Mouse (Mus musculus): Measurements from ENCODE around the gene Cmpk1. TPM values are rescaled to one million over a fixed set of nuclear protein-coding genes. Genes with fewer than 3 reads are reported as not detected.

Cmpk1 gene
- total RNA-seq, 2 experiments from 2014 or later, result 110 to 114 TPM

DNA sequence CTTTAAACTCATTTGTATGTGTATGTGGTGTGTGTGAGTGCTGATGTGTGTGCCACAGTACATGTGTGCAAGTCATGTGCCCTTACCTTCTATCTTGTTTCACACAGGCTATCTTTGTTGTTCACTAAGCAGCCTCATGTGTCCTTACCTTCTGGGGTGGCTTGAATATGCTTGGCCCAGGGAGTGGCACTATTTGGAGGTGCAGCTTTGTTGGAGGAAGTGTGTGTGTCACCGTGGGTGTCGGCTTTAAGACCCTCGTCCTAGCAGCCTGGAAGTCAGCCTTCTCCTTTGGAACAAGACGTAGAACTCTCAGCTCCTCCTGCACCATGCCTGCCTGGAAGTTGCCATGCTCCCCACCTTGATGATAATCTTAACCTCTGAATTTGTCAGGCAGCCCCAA is 40.6 kb downstream of the Cmpk1 start:
- no peak for DNase-seq (ENCODE audit: low spot score in 2 of 2)

DNA sequence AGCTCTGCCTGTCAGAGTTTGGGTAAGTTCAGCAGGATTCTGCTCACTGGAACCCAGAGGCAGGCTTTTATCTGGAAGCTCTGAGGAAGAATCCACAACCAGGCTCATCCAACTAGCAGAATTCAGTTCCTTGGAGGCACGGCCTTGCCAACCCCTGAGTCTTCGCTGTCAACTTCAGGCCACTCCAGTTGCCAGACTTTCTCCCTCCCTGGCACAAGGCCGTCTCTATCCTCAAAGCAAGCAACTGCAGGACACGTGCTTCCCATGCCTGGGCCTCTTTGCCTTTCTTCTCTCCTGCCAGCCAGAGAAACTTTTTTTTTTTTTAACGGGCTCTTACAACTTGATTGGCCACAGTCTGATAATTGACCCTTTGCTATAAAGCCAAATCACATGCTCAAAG is 42.0 kb downstream of the Cmpk1 start:
- no peak for DNase-seq (ENCODE audit: low spot score in 2 of 2)

DNA sequence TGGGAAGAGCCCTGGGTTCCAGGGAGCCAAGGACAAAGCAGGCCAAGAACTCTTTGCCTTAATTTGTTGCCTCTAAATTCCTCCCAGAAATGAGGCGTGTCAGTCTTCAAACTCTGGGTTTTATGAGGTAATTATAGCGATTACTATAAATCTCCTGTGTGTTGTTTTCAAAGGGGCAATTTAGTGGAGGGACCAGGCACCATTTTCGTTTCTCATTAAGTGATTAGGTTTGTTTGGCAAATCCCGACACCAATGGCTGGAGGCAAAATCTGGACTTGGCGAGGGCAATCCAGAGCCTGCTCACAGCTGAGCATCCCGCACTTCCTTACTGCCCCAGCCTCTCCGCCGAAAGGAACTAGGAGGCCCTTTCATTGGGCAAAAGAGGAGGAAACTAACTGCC is 44.5 kb downstream of the Cmpk1 start:
- DNase-seq (ENCODE audit: low spot score in 2 of 2), result no peak

DNA sequence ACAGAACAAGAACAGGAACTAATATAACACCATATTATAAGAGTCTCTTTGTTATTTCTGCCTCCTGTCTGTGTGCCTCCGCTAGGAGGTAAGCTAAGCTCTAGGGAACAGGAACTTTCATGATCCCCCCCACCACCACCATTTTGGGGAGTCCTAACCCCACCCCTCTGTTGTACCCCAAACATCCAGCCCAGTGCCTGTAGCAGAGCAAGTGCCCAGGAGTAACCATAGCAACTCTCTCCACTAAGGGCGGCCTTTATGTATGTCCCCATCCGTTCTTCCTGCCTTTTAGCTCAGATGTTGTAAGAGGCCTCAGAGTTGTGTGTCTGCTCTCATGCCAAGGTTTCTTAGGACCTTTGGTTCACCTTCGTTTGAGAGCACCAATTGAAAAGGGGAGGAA is 44.9 kb downstream of the Cmpk1 start:
- DNase-seq (ENCODE audit: low spot score in 2 of 2), result no peak

DNA sequence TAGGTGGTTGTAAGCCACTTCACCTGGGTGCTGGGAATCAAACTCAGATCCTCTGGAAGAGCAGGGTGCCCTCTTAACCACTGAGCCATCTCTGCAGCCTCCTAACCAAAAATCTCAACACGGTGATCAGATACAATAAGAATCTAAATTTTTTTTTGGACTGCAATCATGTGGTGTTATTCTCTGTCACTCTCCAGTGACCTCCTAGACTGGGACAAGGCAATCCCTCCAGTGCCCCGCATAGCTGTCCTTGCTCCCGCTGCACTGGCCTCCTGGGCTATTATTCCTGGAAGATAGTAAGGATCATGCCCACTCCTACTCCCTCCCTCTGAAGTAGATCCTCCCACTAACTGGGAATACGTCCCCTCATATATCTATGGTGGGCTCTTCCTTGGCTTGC is 45.7 kb downstream of the Cmpk1 start:
- DNase-seq (ENCODE audit: low spot score in 2 of 2), result no peak

DNA sequence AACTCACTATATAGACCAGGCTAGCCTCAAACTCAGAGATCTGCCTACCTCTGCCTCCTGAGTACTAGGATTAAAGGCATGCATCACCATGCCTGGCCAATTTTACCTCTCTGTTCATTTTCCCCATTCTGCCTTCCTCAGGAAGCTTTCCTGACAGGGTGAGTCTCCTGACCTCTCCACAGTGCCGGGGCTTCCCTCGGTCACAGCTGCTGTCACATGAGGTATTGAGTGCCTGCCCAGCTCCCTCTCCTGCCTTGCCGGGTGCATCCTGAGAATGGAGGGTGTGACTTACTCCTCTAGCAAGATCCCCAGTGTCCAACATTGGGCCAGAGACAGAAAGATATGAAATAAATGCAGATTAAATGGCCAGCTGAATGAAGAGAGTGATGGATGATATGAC is 48.8 kb downstream of the Cmpk1 start:
- no peak for DNase-seq (ENCODE audit: low spot score in 2 of 2)

DNA sequence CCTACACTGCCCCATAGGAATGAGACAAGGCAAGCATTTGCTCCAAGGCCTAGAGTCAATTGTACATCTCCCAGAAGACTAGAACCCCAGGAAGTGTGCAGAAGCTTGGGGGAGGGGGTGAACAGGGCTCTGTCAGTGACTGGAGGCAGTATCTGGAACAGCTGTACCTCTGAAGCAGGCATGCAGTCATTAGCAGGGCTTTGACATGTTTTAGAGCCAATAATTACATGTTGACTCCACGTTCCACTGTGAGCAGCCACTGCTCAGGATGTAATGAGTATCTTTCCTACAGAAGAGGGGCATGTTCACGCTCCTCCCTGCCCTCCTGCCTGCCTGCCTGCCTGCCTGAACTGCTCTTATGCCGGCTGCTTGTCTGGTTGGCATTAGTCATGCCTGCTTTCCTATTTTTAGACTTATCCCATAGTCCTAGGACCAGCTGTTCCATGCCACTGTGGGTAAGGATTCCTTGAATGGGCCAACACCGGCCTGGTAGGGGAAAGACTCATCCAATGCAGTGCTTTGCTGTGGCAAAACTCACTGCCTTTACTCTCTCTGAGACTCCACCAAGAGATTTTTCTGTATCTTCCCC is 49.5 kb downstream of the Cmpk1 start:
- no peak for DNase-seq (ENCODE audit: low spot score in 2 of 2)

DNA sequence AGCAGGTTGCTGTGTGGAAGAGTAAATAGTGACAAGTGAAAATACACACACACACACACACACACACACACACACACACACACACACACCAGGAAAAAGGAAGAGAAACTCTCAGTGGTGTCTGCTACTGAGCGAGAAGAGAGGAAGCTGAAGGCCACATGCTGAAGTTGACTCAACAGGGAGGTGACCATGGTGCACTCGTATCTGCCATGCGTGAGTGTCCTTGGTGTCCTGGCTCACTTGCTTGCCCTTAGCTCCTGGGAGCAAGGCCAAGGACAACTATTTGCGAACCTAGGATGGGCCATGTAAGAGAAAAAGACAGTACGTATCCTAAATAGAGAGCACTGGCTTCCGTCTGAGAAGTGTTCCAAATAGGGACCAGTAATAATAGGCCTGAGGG is 52.9 kb downstream of the Cmpk1 start:
- DNase-seq (ENCODE audit: low spot score in 2 of 2), result no peak

DNA sequence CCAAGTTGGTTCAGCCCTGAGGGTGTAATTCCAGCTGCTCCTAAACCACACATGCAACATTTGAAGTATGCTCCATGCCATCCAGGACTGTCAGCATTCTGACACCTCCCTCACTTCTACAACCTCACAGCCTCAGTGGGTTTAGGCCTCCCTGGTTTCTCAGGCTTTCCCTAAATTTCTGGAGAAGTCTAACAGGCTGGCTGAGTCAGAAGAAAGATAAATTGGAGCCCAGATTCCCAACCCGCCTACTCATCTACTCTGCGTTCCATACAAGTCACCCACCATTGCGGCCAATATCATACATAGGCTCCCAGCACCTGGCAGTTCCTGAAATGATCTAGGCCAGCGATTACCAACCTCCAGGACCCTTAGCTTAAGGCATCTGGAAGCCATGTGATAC is 54.3 kb downstream of the Cmpk1 start:
- no peak for DNase-seq (ENCODE audit: low spot score in 2 of 2)

DNA sequence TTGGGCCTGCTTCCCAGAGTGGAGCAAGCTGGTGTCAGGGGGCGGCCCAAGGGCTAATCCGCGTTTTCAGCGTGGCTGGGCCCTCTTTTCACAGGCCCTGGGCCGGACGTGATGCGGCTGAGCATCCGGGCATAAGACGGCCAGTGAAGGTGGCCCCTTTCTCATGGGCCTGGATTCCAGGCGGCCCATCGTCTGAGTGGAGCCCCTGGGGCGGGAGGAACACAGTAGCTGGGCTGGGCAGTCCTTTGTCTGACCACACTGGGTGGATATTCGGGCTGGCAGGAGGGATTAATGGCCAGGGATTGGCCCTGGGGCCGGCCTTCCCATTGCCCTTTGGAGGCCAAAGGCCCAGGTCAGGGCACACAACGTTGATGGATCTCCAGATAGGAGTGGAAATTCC is 57.9 kb downstream of the Cmpk1 start:
- no peak for DNase-seq (ENCODE audit: low spot score in 2 of 2)

DNA sequence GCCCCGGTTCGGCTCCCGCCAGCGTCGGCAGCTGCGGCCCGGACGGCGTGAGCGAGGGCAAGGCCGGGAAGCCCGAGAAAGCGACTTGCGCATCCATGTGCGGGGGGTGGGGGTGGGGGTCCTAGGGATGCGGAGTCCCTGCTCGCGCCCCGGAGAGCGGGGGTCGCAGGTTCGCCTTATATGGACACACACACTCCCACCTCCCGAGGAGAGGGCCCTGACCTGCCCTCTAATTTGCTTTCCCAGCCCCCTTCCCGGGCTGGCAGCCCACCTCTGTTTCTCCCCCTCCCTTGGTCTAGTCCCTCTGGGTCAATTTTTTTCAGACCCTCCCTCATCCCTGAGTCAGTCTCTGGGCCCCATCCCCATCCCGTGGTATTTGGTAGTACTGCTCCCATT is 61.1 kb downstream of the Cmpk1 start, which contains the start of gene Foxe3:
Gene Foxe3 (minus strand): TSS at position 97 of the 396 bp plus-strand sequence.
- DNase-seq (ENCODE audit: low spot score in 2 of 2), result no peak

DNA sequence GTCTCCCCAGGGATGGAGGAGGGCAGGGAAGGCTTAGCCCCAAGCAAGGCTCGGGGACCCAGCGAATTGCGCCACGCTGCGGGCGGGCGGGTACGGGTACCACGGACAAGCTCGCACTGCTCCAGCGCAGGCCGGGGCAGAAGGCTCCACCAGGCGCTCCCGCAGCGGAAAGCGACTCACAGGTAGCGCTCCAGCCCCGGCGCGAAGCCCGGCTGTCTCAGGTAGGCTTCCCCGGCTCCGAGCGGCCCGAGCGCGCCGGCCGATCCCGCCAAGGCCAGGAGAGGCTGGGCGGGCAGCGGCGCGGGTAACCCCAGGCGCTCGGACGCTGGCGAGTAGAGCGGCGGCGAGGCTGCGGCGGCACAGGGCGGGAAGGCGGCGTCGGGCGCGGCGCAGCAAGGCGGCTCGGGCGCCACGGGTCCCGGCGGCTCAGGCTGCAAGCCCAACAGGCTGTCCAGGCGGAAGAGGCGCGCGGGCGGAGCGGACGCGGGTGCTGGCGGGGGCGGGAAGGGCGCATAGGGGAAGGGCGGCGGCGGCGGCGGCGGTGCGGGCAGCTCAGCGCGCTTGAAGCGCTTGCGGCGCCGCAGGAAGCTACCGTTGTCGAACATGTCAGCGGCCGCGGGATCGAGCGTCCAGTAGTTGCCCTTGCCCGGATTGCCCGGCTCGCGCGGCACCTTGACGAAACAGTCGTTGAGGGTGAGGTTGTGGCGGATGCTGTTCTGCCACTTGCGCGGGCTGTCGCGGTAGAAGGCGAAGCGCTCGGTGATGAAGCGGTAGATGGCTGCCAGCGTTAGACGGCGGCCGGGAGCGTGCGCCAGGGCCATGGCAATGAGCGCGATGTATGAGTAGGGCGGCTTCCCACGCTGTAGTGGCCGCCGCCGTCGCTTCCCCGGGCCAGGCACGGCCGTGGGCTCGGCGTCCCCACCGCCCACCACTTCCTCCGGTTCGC is 61.8 kb downstream of the Cmpk1 start:
- DNase-seq (ENCODE audit: low spot score in 2 of 2), result no peak

DNA sequence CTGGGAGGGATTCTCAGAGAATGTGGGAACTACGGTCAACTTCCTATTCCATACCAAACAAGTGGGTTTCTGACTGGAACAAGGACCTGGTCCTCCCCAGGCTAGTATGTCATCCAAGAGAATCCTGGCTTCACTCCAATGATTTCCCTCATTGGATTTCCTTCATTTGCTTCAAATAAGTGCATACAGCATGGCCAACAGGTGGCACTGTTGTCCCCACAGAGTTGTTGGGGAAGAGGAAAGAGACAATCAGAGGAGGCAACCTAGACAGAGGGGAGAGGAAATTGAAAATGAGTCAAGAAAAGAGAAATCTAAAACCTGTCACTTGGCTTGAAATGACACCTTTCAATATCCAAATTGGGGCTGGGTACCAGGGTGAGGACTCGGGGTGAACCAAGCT is 70.0 kb downstream of the Cmpk1 start:
- DNase-seq (ENCODE audit: low spot score in 2 of 2), result peak; percentile 33 to 48

DNA sequence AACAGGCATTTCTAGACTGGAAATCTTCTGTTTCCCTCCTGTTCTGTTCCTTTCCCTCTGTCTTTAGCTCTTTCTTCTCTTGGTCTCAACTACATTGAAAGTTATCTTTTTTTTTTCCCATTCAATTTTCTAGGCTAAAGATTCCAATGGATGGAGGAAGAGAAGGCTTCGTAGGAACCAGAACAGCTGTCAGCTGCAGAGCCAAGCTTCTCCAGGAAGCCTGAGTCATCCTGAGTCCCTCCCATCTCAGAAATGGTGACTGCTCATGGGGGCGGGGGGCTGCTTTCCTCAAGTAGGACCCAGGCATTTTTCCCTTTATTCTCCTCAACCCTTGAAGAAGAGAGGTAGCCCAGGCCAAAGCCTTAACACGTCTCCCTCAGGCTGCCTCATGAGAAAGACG is 71.0 kb downstream of the Cmpk1 start:
- no peak for DNase-seq (ENCODE audit: low spot score in 2 of 2)

DNA sequence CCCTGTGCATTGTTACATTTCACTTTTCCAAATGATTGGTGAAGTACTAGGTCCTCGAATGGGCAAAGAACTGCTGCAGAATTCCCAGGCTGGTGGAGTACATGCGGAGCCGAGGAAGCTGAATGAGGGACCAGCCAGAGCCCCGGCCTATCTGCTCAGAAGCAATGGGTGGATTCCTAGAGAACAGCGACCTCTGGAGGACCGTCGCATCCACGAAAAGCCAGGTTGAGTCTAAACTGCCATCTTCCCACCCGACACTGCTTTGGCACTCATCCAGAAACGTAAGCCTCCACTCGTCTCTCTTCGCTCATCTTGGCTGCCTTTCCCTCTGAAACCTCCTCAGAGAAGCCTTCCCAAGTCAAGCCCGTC is 73.5 kb downstream of the Cmpk1 start:
- peak; percentile 67 to 69 for DNase-seq (ENCODE audit: low spot score in 2 of 2)

DNA sequence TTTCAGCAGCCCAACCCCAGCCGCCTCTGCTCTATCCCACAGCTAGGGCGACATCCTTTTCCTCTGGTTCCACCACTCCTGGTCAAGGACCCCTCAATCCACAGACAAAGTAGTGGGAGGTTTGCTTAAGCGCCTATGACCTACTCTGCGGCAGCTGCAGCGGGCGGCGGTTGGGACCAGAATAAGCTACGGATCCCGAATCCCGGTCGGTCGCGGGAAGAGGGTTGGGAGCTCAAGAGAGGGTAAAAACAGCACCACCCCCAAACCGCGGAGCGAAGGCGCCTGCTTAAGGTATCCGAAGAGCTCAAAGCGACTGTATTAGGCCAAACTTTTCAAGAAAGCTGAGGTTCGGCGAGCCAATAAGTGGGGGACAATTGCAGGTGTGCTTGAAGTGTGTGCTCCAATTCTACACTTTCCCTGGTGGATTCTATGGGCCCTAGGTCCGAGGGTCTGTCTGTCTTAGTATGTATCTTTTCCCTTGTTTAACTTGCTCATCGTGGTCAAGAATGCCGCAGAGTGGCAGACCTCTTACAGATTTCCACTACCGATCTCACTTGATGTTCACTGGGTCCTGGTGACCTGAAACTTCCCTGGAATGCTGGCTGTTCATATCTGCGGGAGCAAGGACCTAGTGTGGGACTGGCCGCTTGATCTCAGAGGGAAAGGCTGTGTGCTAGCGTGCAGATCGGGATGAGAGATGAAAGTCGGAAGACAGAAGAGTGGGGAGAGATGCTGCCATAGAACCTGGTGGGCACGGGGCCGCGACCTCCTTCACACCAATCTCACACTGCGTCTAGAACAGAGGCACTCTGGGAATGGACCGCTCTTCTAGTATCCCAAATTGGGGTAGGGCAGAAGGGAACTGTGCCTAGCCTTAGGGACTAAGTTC is 74.1 kb downstream of the Cmpk1 start:
- no peak for DNase-seq (ENCODE audit: low spot score in 2 of 2)

DNA sequence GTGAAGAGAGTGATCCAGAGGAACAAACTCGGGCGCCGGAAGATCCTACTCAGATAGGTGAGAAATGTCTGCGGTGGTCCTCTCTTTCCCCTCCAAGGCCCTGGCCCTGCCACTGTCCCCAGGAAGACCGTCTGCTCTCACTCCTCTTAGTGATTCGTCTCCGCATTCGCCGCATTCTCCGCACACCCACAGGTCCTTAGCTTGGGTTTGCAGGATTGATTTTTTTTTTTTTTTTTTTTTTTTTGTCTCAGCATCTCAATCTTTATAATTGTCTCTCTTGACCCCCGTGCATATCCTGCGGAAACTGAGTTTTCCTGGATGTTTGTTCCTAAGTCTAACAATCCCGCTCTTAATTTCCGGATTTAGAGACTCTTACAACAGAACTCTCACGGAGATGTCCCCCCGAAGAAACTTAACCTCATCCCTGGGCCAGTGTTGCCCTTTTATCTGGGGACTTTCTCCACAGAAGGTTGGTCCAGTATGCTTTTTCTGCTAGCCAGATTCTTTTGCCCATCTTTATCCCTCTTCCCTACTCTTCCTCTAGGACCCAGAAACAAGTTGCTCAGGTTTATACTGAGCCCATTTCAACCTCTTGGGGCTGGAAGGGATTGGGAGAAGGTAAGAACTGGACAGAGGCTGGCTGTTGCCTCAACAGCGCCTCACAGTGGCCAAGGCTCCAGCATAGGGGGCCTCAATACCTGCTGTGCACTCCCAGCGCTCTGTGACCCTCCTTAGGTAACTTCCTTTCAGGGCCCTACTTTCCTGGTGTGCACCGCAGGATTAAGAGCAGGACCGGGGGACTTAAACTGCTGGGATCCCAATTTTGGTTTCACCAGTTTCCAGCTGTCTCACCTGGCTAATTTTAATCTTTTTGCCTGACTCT is 77.2 kb downstream of the Cmpk1 start:
- peak in 1 of 2 experiments; percentile 17 for DNase-seq (ENCODE audit: low spot score in 2 of 2)

All from layer of hippocampus, postnatal 10 days (tissue).